Mouse (Mus musculus): Measurements from ENCODE around the gene Fitm1.

Fitm1 gene

DNA sequence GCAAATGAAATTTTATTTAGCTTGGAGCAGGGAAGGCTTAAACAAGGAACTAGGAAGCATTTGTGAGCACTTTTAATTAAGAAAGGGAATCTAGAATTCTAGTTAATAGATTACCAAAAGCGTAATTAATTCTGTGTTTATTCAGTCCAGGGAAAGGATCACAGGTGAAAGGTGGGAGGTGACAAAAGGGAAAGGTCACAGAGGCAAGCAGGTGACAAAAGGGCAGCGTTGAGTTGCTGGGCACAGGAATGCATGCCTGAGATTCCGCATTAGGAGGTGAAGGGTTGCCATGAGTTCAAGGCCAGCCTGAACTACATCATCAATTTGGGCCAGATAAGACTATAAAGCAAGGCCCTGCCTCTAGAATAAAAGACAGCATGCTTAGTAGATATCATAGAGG is 7.9 kb upstream of the Fitm1 start:
- no peak for DNase-seq (ENCODE audit: extremely low read depth, low read depth, low spot score)

DNA sequence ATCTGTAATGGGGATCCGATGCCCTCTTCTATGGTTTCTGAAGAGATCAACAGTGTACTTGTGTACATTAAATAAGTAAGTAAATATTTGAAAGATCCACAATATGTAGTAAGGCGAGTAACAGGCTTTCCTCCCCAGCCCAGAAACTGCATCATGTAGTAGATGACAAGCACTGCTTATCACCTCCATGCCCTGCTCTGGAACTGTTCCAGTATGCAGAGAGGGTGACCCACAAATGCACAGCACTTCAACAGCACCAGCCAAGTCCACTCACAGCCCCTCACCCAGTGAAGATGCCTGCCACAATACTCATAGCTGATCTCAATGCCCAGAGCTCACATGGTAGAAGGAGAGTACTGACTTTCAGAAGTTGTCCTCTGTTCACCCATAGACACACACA is 4.8 kb upstream of the Fitm1 start:
- no peak for DNase-seq (ENCODE audit: extremely low read depth, low read depth, low spot score)

DNA sequence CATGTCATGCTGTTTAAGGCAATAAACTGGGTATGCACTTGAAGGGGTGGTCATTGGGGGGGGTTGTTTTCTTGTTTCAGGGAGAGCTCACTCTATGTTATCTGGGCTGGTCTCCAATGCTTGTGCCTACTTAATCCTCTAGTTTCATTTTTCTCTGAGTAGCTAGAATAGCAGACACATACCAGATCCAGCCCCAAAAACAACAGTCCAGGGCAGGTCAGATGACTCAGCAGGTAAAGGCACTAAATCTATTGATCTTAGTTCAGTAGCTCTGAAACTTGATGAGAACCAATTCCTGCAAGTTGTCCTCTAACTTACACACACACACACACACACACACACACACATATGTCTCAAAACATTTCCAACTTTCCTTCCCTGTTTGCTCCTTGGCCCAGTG is 3.7 kb upstream of the Fitm1 start:
- DNase-seq (ENCODE audit: extremely low read depth, low read depth, low spot score) = no peak

DNA sequence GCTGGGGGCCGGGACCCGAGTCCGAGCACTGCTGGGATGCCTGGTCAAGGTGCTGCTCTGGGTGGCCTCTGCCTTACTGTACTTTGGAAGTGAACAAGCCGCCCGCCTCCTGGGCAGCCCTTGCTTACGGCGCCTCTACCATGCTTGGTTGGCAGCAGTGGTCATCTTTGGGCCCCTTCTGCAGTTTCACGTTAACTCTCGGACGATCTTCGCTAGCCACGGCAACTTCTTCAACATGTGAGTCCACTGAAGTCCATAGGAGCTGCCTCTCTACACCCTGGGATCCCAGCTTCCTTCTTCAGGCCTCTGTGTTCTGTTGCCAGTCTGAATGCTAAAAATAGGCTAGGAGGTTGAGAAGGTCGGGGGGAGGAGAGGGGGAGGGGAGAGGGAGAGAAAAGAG is 294 bp downstream of the Fitm1 start:
- no peak for DNase-seq (ENCODE audit: extremely low read depth, low read depth, low spot score)

DNA sequence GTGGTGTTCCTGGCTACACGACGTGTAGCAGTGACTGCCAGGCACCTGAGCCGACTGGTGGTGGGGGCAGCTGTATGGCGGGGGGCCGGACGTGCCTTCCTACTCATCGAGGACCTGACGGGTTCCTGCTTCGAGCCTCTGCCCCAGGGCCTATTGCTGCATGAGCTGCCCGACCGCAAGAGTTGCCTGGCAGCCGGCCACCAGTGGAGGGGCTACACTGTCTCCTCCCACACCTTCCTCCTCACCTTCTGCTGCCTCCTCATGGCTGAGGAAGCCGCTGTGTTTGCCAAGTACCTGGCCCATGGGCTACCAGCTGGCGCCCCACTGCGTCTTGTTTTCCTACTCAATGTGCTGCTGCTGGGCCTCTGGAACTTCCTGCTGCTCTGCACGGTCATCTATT is 959 bp downstream of the Fitm1 start:
- DNase-seq (ENCODE audit: extremely low read depth, low read depth, low spot score) = no peak

DNA sequence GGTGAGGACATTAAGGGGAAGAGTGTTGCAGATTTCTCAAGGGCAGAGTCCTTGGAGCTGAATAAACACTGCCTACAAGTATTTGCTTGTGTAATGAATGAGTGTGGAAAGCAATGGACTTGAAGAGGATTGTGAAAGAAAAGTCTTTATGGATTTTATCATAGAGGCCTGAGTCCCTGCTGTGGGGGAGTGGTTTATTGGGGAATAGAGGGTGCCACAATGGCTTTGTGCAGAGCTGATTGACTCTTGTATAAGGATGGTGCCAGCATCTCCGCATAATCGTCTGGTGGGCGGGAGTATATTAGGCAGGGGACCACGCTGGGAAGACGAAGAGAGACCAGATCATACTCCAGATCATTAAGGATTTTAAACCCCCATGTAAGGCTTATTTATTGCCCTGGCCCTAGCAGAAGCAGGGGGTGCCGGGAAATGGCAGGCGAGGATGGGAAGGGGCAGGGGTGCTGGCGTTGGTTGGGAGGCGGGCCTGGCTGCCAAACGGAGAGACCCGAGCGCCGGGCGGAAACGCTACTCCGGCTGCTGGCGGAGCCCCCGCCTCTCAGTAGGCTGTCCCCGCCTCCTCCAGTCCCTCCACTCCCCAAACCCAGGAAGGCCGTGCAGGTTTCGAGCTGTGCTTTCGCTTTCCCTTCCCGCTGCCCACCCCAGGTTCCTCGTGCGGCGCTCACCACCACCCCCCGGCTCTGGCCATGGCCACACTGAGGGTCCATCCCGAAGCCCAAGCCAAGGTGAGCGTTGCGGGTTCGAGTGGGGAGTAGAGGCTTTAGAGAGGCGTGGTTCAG is 2.7 kb downstream of the Fitm1 start, which contains the start of gene Psme1:
TSS of gene Psme1 (plus strand) at position 253 of the 797 bp plus-strand sequence.
- peak; percentile 68 for DNase-seq (ENCODE audit: extremely low read depth, low read depth, low spot score)

DNA sequence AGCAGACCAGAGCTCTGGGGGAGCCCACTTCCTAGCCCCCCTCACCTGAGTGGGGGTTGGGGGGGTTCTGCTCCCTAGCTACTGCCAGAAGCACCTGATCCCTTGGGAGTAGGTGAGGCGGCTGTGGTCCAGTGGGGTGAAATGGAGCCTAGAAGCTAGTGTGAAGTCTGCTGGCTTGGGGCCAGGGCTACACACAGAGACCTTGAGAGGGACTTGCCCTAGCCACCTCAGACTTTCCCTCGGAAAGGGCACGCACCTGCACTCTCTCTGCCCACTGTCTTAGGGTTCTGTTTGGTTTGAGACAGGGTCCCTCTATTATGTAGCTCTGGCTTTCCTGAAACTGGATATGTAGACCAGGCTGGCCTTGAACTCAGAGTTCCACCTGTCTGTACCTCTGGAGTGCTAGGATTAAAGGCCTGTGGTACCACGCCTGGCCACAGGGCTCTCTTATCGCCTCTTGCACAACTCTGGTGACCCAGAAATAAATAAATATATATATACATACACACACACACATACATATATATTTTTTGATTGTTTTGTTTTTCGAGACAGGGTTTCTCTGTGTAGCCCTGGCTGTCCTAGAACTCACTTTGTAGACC is 3.4 kb downstream of the Fitm1 start:
- DNase-seq (ENCODE audit: extremely low read depth, low read depth, low spot score) = no peak

DNA sequence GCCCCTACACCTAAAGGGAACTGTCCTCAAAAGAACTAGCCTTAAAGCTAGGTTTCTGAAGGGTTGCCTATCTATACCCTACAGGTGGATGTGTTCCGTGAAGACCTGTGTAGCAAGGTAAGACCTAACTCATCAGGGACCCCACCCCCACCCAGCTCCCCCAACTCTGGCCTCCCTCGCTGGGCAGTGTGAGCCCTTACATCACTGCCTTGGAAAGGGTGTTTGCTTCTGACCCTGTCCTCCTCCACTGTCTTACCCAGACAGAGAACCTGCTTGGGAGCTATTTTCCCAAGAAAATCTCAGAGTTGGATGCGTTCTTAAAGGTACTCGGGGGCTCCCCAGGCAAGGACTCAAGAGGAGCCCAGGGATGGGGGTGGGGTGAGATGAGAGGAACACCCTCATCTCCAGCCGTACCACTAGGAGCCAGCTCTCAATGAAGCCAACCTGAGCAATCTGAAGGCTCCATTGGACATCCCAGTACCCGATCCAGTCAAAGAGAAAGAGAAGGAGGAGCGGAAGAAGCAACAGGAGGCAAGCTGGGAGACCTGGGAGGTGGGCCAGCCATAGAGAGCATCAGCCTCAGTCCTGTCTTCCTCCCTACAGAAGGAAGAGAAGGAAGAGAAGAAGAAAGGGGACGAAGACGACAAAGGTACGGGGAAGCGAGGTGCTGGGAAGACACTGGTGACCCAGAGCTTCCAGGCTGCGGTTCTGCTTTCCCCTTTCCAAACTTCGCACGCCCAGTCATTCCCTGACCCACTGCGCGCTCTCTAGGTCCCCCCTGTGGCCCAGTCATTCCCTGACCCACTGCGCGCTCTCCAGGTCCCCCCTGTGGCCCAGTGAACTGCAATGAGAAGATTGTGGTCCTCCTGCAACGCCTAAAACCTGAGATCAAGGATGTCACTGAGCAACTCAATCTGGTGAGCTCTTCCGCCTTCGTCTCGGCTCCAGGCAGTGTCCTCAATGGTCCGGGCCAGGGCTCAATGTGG is 4.4 kb downstream of the Fitm1 start:
- DNase-seq (ENCODE audit: extremely low read depth, low read depth, low spot score) = no peak

DNA sequence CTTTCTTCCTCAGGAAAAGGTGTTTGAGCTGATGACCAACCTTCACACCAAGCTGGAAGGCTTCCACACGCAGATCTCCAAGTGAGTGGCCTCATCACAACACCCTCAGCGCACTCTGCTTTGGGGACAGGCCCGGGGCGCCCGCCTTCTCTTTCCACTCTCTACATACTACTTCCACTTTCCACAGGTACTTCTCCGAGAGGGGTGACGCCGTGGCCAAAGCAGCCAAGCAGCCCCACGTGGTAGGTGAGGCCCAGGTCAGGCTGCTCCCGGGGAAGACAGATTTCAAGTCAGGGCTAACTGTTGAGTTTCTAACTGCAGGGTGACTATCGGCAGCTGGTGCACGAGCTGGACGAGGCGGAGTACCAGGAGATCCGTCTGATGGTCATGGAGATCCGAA is 5.3 kb downstream of the Fitm1 start:
- no peak for DNase-seq (ENCODE audit: extremely low read depth, low read depth, low spot score)

DNA sequence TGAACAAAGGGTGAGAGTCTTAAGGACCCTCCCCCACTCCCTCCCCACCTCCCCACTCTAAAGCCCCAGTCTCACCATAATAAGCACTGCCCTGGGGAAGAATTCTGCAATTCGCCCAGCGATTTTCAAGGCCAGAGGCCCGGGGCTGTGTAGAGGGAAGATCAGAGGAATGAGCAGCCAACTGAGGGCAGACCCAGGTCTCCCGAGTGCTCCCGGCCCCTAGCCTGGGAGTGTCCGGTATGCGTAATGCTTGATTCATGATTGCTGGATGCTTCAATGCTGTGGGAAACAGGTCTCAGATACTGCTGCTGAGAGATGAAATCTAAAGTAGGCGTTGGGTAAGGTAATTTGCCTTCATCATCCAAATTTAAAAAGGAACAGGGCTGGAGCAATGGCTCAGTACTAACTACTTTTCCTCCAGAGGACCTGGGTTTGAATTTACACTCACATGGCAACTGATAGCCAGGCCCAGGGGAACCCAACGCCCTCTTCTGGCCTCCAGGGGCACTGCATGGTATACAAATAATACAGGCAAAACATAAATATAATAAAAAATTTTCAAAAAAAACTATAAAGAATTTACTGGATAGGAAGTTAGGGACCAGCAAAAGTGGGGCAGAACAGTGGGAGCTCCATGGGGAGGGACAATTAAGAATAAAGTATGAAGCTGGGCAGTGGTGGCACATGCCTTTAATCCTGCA is 6.7 kb downstream of the Fitm1 start:
- DNase-seq (ENCODE audit: extremely low read depth, low read depth, low spot score) = no peak

DNA sequence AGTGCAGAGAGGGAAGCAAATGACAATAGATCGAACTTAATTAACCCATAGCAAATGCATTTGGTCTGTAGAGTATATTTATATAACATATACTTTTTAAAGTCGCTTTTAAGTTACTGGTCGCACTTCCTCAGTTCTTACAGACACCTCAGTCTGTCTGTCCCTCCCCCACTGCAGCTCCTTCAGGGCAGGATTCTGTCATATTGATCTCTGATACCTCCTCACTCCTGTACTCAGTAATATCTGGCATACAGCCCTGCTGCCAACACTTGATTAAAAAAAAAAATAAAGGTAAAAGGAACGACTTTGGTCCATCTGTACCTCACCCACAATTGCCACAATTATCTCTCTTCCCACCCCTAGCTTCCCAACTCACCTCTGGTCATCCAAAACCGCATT is 8.9 kb downstream of the Fitm1 start:
- no peak for DNase-seq (ENCODE audit: extremely low read depth, low read depth, low spot score)

DNA sequence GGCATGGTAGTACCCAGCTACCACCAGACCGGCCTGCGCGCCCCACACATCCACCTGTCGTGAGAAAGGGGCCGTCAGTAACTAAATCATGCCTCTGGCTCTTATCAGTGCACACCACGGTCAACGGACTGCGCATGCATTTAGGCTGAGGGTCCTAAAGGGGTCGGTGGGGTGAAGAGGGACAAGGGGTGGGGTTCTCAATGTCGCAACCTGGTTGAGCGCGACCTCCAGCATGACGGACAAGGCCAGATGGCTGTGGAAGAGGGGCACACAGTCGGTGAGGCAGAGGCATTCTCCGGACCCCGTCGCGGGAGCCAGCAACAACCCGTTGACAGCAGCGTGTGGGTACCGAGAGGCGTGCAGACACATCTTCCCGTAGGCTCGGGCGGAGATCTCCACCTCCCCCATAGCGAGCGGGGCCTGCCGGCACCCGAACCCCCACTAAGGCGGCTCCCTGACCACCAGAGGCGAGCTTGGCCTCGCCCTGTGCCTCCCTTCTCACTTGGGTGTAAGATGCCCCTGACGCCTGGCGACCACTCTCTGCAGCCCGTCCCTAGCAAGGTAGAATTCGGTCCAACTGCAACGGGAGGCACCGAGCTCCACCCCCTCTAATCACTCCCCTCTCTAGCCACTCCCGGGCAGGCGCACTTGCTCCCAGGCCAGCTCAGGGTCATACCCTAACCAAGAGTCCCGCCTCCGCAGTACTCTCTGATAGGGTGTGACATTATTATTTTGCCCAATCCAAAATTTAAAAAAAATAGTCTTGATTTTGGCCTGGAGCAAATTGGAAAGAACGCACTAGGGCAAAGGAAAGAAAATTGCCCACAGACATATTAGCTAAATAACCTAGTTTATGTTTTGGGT is 9.5 kb downstream of the Fitm1 start, which contains the start of gene Emc9:
TSS of gene Emc9 (minus strand) at position 601 of the 864 bp plus-strand sequence.
- peak; percentile 64 for DNase-seq (ENCODE audit: extremely low read depth, low read depth, low spot score)

DNA sequence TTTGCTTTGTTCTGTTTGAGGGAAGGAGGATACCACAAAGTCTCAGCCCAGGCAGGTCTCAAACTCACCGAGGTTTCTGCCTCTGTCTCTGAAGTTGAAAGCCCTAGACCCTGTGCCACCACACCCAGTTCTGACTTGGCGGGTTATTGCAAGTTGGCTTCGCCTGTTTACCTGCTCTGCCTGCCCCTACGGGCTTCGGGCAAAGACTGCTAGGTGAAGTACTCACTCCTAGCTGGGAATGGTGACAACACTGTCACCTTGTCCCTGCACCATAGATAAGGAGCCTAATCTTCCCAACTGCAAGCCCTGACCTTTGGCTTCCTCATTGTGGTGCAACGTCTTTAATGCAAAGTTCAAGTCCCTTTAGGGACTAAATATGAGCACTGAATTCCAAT is 10.1 kb downstream of the Fitm1 start:
- peak; percentile 64 for DNase-seq (ENCODE audit: extremely low read depth, low read depth, low spot score)

DNA sequence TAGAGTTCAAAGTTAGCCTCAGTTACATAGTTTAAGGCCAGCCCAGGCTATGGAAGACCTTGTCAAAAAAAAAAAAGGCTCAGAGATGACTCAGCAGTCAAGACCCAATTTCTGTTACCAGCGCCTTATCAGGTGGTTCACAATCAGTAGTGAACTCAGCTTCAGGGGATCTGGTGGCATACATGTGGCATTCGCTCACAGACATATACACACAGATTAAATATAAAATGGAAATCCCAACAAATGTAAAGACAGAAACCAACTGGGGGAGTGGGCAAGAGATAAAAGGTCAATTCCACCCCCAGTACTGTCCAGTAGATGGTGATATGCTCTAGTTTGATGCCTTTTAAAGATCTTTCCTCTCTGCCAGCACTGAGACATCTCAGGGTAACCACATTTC is 10.7 kb downstream of the Fitm1 start:
- DNase-seq (ENCODE audit: extremely low read depth, low read depth, low spot score) = no peak

DNA sequence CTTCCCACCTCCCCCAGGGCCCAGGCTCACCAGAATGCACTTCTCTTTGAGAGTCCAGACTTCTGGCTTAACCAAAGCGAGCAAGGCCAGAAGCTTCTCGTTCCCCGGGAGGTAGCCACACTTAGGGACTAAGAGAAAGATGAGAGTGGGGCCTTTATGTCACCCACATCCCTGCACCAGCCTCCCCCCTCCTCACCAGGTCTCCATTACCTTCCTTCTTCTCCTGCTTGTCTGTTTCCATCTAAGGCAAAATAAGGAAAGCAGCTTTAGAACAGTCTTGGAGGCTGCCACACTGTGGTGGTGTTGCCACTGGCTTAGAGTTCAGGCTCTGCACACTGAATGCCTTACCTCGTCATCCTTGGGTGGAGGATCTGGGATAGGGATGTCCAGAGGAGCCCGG is 13.9 kb downstream of the Fitm1 start:
- no peak for DNase-seq (ENCODE audit: extremely low read depth, low read depth, low spot score)

DNA sequence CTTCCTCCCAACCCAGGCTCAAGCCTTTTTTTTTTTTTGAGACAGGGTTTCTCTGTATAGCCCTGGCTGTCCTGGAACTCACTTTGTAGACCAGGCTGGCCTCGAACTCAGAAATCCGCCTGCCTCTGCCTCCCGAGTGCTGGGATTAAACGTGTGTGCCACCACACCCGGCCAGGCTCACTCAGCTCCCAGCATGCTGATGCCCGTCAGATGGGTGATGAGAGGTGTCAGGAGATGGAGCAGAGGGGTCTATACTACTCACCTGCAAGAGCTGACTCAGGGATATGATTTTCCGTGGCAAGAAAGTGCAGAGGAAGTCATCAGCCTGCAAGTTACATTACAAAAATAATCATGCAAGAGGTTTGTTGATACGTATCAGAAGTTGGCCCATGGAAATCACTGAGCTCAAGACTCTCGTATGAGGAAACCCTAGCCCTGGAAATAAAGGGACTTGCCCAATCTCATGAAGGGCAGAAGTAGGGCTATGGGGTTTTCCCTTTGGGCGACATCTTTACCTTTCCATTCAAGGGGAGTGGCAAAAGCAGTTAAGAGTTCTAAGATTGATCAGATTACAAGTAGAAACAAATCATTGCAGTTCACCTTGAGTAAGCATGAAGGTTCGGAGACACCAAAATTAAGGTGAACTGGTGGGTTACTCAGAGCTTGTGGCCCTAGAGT is 14.5 kb downstream of the Fitm1 start:
- peak; percentile 66 for DNase-seq (ENCODE audit: extremely low read depth, low read depth, low spot score)

DNA sequence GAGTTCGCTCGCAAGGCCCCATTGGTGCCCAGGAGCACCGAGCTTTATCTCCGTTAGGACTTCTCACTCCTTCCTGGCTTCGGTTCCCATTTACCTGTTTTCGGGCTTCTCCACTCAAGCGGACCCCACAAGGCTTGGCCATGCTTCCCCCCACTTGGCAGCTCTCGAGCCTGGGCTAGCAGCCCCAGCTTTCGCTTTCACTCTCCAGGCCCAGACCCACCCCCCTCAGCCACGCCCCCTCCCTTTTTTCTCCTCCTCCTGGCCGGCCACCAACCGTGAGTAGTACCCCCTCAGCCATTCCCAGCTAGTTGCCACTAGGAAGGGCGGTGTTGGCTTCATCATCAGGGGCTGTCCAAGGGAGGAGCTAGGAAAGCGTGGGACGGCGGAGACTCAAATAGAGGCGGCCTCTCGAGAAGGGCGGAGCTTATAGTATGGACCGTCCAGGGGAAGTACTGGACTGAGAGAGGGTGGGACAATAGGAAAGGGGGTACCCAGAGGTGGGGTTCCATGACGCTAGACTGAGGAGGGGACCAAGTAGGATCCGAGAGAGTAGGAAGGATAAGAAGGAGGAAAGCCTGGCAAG is 15.4 kb downstream of the Fitm1 start, which contains the start of gene Psme2:
TSS of gene Psme2 (minus strand) at position 366 of the 583 bp plus-strand sequence.
- DNase-seq (ENCODE audit: extremely low read depth, low read depth, low spot score) = peak; percentile 76

DNA sequence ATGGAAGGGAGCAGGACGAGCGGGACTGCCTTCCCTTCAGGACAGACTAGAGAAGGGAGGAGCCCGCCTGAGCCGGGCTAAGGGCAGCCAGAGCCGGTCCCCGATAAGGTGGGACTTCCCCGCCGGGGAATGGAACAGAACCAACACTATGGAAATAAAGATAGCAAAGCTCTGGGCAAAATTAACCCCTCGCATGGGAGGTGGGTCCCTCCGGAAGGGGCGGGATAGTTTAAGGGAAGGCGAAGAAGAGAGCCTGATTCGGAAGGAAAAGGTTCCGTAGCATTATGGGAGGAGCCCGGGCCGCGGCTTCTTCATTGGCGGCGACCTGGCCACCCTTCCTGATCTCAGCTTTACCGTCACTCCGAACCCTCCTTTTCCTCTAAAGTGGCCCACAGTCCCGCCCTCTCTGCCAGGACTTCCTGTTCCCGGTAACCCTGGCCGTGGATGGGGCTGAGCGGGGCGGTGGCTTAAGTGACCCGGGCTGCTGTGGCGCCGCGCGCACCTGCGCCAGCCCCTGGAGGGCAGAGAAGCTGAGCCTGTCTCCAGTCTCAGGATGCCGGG is 16.0 kb downstream of the Fitm1 start, which contains the start of gene Rnf31:
TSS of gene Rnf31 (plus strand) at position 378 of the 561 bp plus-strand sequence.
- DNase-seq (ENCODE audit: extremely low read depth, low read depth, low spot score) = peak; percentile 67

All from fat pad, adult 2 months (tissue).